25 mouse cellular contexts compared by ENCODE assay signal in the genomic region with DNA sequence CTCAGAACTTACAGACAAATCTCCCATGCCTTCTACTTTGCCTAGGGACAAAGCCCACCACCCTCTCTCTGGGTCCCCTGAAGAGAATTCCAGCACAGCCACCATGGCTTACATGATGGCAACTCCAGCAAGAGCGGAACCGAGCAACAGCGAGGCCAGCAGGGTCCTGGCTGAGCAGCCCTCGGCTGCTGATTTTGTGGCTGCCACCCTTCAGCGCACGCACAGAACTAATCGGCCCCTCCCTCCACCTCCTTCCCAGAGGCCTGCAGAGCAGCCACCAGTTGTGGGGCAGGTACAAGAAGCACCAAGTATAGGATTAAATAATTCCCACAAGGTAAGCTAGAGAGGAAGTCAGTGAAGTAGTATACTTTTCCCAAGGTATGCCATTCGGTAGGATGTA.
DNase-seq lines count a peak whose midpoint lies in the region; ATAC-seq lines count a peak whose summit lies in the region.
"Had no signal": no experiment of that assay in that cellular context is flagged by ENCODE, and none has a peak within 500 bp of the region (broad histone marks: within the 10 kb centered on the region; RNA-seq: fewer than 3 reads in every experiment).

No protein-coding gene starts in this region.

- DNase-seq in heart, postnatal 4 days, result no peak
- DNase-seq in heart, embryonic 10.5 days (ENCODE audit: low spot score), result no peak
- no peak for DNase-seq in hindbrain, embryonic 10.5 days (ENCODE audit: low spot score)
- no peak for DNase-seq in kidney, postnatal 10 days
- DNase-seq: adrenal gland, adult 8-10 months; adrenal gland, postnatal 14 days; adrenal gland, postnatal 36 days; B cell, adult 2 months; cerebellum, adult 11-12 months; cerebellum, adult 2 months; cerebellum, adult 9-10 months; cerebellum, postnatal 10 days; cerebellum, postnatal 25 days had no signal

- no peak for ATAC-seq in heart, embryonic 12.5 days (ENCODE audit: insufficient number of reproducible peaks, low FRiP score)
- no peak for ATAC-seq in heart, embryonic 15.5 days (replicated peaks; ENCODE audit: insufficient number of reproducible peaks, insufficient read depth, low FRiP score, low read depth)
- ATAC-seq in hindbrain, embryonic 16.5 days, result 0 out of 2 replicates have a peak, but pooled peaks have one; percentile 9
- peak; percentile 77; the same call in 1 of the 2 replicates for ATAC-seq in kidney, embryonic 15.5 days (replicated peaks; ENCODE audit: low FRiP score)
- ATAC-seq: activated CD4-positive, CD25-positive, alpha-beta regulatory T cell, adult 4 months; CD4-positive, CD25-positive, alpha-beta regulatory T cell, adult 4 months; forebrain, embryonic 13.5 days; Patski had no signal

- H3K36me3 ChIP-seq in heart, embryonic 12.5 days, result peaks cover 76% of the 10 kb centered on the region
- H3K36me3 ChIP-seq in heart, embryonic 15.5 days, result peaks cover 45% of the 10 kb centered on the region
- peaks cover 64% of the 10 kb centered on the region for H3K36me3 ChIP-seq in heart, embryonic 10.5 days
- H3K36me3 ChIP-seq in hindbrain, embryonic 16.5 days (ENCODE audit: control insufficient read depth, insufficient read depth, low read length), result peaks cover 43% of the 10 kb centered on the region
- peaks cover 87% of the 10 kb centered on the region for H3K36me3 ChIP-seq in hindbrain, embryonic 10.5 days
- peaks cover 86% of the 10 kb centered on the region for H3K36me3 ChIP-seq in kidney, embryonic 15.5 days
- H3K36me3 ChIP-seq: G1E had no signal

- peak overlapping the region; percentile 7 for H3K9ac ChIP-seq in heart, embryonic 12.5 days
- no peak overlapping the region for H3K9ac ChIP-seq in heart, embryonic 15.5 days
- H3K9ac ChIP-seq in hindbrain, embryonic 16.5 days (ENCODE audit: low read depth, low read length), result no peak overlapping the region
- no peak overlapping the region for H3K9ac ChIP-seq in kidney, embryonic 15.5 days
- H3K9ac ChIP-seq: embryonic facial prominence, embryonic 12.5 days; forebrain, embryonic 13.5 days had no signal

- no peaks in the 10 kb centered on the region for H3K9me3 ChIP-seq in heart, embryonic 12.5 days (replicated peaks)
- H3K9me3 ChIP-seq in heart, embryonic 15.5 days (replicated peaks), result no peaks in the 10 kb centered on the region
- no peaks in the 10 kb centered on the region for H3K9me3 ChIP-seq in heart, embryonic 10.5 days
- H3K9me3 ChIP-seq in hindbrain, embryonic 16.5 days (ENCODE audit: control insufficient read depth, low read length), result no peaks in the 10 kb centered on the region
- no peaks in the 10 kb centered on the region for H3K9me3 ChIP-seq in hindbrain, embryonic 10.5 days
- H3K9me3 ChIP-seq in kidney, embryonic 15.5 days (replicated peaks), result no peaks in the 10 kb centered on the region
- H3K9me3 ChIP-seq: embryonic facial prominence, embryonic 10.5 days; embryonic facial prominence, embryonic 12.5 days; forebrain, embryonic 13.5 days had no signal

- no peak overlapping the region for H3K4me3 ChIP-seq in heart, embryonic 12.5 days
- no peak overlapping the region for H3K4me3 ChIP-seq in heart, embryonic 15.5 days
- no peak overlapping the region for H3K4me3 ChIP-seq in heart, embryonic 10.5 days
- H3K4me3 ChIP-seq in hindbrain, embryonic 16.5 days (ENCODE audit: low read length), result no peak overlapping the region
- no peak overlapping the region for H3K4me3 ChIP-seq in hindbrain, embryonic 10.5 days
- H3K4me3 ChIP-seq in kidney, embryonic 15.5 days (replicated peaks), result no peak overlapping the region
- H3K4me3 ChIP-seq: embryonic facial prominence, embryonic 10.5 days; embryonic facial prominence, embryonic 12.5 days; forebrain, embryonic 13.5 days had no signal

- peaks cover 14% of the 10 kb centered on the region for H3K4me1 ChIP-seq in heart, embryonic 12.5 days (replicated peaks)
- H3K4me1 ChIP-seq in heart, embryonic 15.5 days (replicated peaks), result peaks cover 12% of the 10 kb centered on the region
- peaks cover 10% of the 10 kb centered on the region for H3K4me1 ChIP-seq in heart, embryonic 10.5 days
- H3K4me1 ChIP-seq in hindbrain, embryonic 16.5 days (ENCODE audit: control insufficient read depth, insufficient read depth, low read depth, low read length), result no peaks in the 10 kb centered on the region
- no peaks in the 10 kb centered on the region for H3K4me1 ChIP-seq in hindbrain, embryonic 10.5 days (replicated peaks)
- 0 out of 2 replicates have a peak, but pooled peaks cover 8% of the 10 kb centered on the region for H3K4me1 ChIP-seq in kidney, embryonic 15.5 days
- H3K4me1 ChIP-seq: embryonic facial prominence, embryonic 10.5 days; embryonic facial prominence, embryonic 12.5 days; forebrain, embryonic 13.5 days had no signal

- H3K27me3 ChIP-seq in heart, embryonic 12.5 days (replicated peaks), result no peaks in the 10 kb centered on the region
- no peaks in the 10 kb centered on the region for H3K27me3 ChIP-seq in heart, embryonic 15.5 days
- no peaks in the 10 kb centered on the region for H3K27me3 ChIP-seq in heart, embryonic 10.5 days (ENCODE audit: insufficient read depth, poor library complexity, severe bottlenecking)
- no peaks in the 10 kb centered on the region for H3K27me3 ChIP-seq in hindbrain, embryonic 16.5 days (replicated peaks; ENCODE audit: control insufficient read depth, insufficient read depth, low read length)
- no peaks in the 10 kb centered on the region for H3K27me3 ChIP-seq in hindbrain, embryonic 10.5 days (ENCODE audit: insufficient read depth, poor library complexity, severe bottlenecking)
- no peaks in the 10 kb centered on the region for H3K27me3 ChIP-seq in kidney, embryonic 15.5 days
- H3K27me3 ChIP-seq: CH12.LX; embryonic facial prominence, embryonic 12.5 days; forebrain, embryonic 13.5 days; Patski had no signal

- peak overlapping the region; percentile 43; the same call in 1 of the 2 replicates for H3K27ac ChIP-seq in heart, embryonic 12.5 days (ENCODE audit: poor library complexity, severe bottlenecking)
- 0 out of 2 replicates have a peak overlapping the region, but pooled peaks have one; percentile 32 for H3K27ac ChIP-seq in heart, embryonic 15.5 days
- no peak overlapping the region for H3K27ac ChIP-seq in heart, embryonic 10.5 days
- H3K27ac ChIP-seq in hindbrain, embryonic 16.5 days (ENCODE audit: low read depth, low read length), result no peak overlapping the region
- H3K27ac ChIP-seq in hindbrain, embryonic 10.5 days, result no peak overlapping the region
- 0 out of 2 replicates have a peak overlapping the region, but pooled peaks have one; percentile 0 for H3K27ac ChIP-seq in kidney, embryonic 15.5 days
- H3K27ac ChIP-seq: embryonic facial prominence, embryonic 10.5 days; embryonic facial prominence, embryonic 12.5 days; forebrain, embryonic 13.5 days had no signal

- 81% methylated on average over 8 of the region's 8 CpGs for WGBS in heart, embryonic 12.5 days
- 82% methylated on average over 8 of the region's 8 CpGs for WGBS in heart, embryonic 15.5 days
- 79% methylated on average over 8 of the region's 8 CpGs for WGBS in heart, embryonic 10.5 days
- WGBS in hindbrain, embryonic 16.5 days, result 72% methylated on average over 8 of the region's 8 CpGs
- 69% methylated on average over 8 of the region's 8 CpGs for WGBS in hindbrain, embryonic 10.5 days
- WGBS in kidney, embryonic 15.5 days, result 63% methylated on average over 8 of the region's 8 CpGs

- H3K4me2 ChIP-seq in heart, embryonic 12.5 days, result no peak overlapping the region
- H3K4me2 ChIP-seq in heart, embryonic 15.5 days, result no peak overlapping the region
- H3K4me2 ChIP-seq in hindbrain, embryonic 16.5 days (ENCODE audit: low read length), result no peak overlapping the region
- H3K4me2 ChIP-seq in kidney, embryonic 15.5 days, result no peak overlapping the region
- H3K4me2 ChIP-seq: embryonic facial prominence, embryonic 12.5 days; forebrain, embryonic 13.5 days had no signal

Comparison
In these comparisons a context has a peak if more than half of its experiments do, and no peak if none do; other contexts are left out.
1. H3K27ac ChIP-seq: peak in heart, embryonic 12.5 days (single experiment), heart, embryonic 15.5 days (single experiment) and kidney, embryonic 15.5 days (single experiment); none in heart, embryonic 10.5 days (single experiment), hindbrain, embryonic 16.5 days (single experiment) and hindbrain, embryonic 10.5 days (single experiment).
2. ATAC-seq: peak in hindbrain, embryonic 16.5 days (single experiment) and kidney, embryonic 15.5 days (single experiment); none in heart, embryonic 12.5 days (single experiment) and heart, embryonic 15.5 days (single experiment).